Mouse (Mus musculus) B cell, adult (primary cell): ENCODE measurements around the gene Asgr2. TPM values are rescaled to one million over a fixed set of nuclear protein-coding genes. Genes with fewer than 3 reads are reported as not detected.

Experiments used
- total RNA-seq: library from RNA; stranded (reverse); gene quantifications from 4 replicates; pipeline ENCODE4 v1.2.4, GENCODE M21; 2023; ENCODE audit not compliant: inconsistent age

The Asgr2 gene
- not detected in 4 replicates for total RNA-seq

GRCm38 (mm10) chr11:70091986-70092783 is at the start of gene Asgr2:
Gene Asgr2 (plus strand): TSS chr11:70092644.

GRCm38 (mm10) chr11:70053898-70054570 is 38.4 kb upstream of the Asgr2 start, which contains the start of gene Asgr1:
Gene Asgr1 (plus strand): TSS chr11:70054085.

GRCm38 (mm10) chr11:70129926-70130379 is 37.5 kb downstream of the Asgr2 start, which contains the start of gene Mgl2:
Gene Mgl2 (plus strand): TSS chr11:70130329.

Other genes with a start within 250 kb of the Asgr2 start
- 9.8 to 13.0 TPM (median 11.5 TPM) in 4 replicates for gene Plscr3, start 246.3 kb upstream of the Asgr2 start, total RNA-seq
- not detected in 4 replicates for gene Tnk1, start 233.9 kb upstream of the Asgr2 start, total RNA-seq
- gene Tmem95, start 214.6 kb upstream of the Asgr2 start, total RNA-seq, result not detected in 4 replicates
- 1.8 to 2.3 TPM (median 2.0 TPM) in 4 replicates for gene Kctd11, start 211.2 kb upstream of the Asgr2 start, total RNA-seq
- gene Acap1, start 197.1 kb upstream of the Asgr2 start, total RNA-seq, result 477 to 556 TPM (median 497 TPM) in 4 replicates
- 2.1 to 2.7 TPM (median 2.3 TPM) in 4 replicates for gene 2810408A11Rik, start 191.7 kb upstream of the Asgr2 start, total RNA-seq
- 55.7 to 74.4 TPM (median 62.8 TPM) in 4 replicates for gene Neurl4, start 191.6 kb upstream of the Asgr2 start, total RNA-seq
- gene Gps2, start 178.8 kb upstream of the Asgr2 start, total RNA-seq, result 138 to 159 TPM (median 142 TPM) in 4 replicates
- 362 to 387 TPM (median 377 TPM) in 4 replicates for gene Eif5a, start 170.7 kb upstream of the Asgr2 start, total RNA-seq
- not detected in 4 replicates for gene Ybx2, start 156.8 kb upstream of the Asgr2 start, total RNA-seq
- not detected in 4 replicates for gene Slc2a4, start 144.5 kb upstream of the Asgr2 start, total RNA-seq
- gene Cldn7, start 127.9 kb upstream of the Asgr2 start, total RNA-seq, result not detected in 4 replicates
- gene Ctdnep1, start 111.5 kb upstream of the Asgr2 start, total RNA-seq, result 103 to 123 TPM (median 108 TPM) in 4 replicates
- gene Elp5, start 110.1 kb upstream of the Asgr2 start, total RNA-seq, result 34.4 to 62.8 TPM (median 46.7 TPM) in 4 replicates
- gene Gabarap, start 101.5 kb upstream of the Asgr2 start, total RNA-seq, result 311 to 355 TPM (median 331 TPM) in 4 replicates
- gene Phf23, start 96.9 kb upstream of the Asgr2 start, total RNA-seq, result 52.7 to 62.9 TPM (median 56.6 TPM) in 4 replicates
- 48.4 to 53.5 TPM (median 51.0 TPM) in 4 replicates for gene Dvl2, start 92.0 kb upstream of the Asgr2 start, total RNA-seq
- 53.0 to 60.7 TPM (median 59.3 TPM) in 4 replicates for gene Acadvl, start 77.2 kb upstream of the Asgr2 start, total RNA-seq
- gene Dlg4, start 75.7 kb upstream of the Asgr2 start, total RNA-seq, result 3.5 to 5.4 TPM (median 4.2 TPM) in 4 replicates
- not detected in 4 replicates for gene Asgr1, start 38.6 kb upstream of the Asgr2 start, total RNA-seq
- gene Mgl2, start 37.7 kb downstream of the Asgr2 start, total RNA-seq, result not detected in 4 replicates
- gene Clec10a, start 63.6 kb downstream of the Asgr2 start, total RNA-seq, result 0.57 TPM in 1 of 4 replicates, not detected in the others
- not detected in 4 replicates for gene Slc16a11, start 120.1 kb downstream of the Asgr2 start, total RNA-seq
- 1.8 to 2.3 TPM (median 2.1 TPM) in 4 replicates for gene Slc16a13, start 128.4 kb downstream of the Asgr2 start, total RNA-seq
- 0.45 to 1.1 TPM (median 0.85 TPM) in 4 replicates for gene Bcl6b, start 137.2 kb downstream of the Asgr2 start, total RNA-seq
- 62.4 to 92.8 TPM (median 71.3 TPM) in 4 replicates for gene 0610010K14Rik, start 145.3 kb downstream of the Asgr2 start, total RNA-seq
- gene Gm21988, start 147.2 kb downstream of the Asgr2 start, total RNA-seq, result 4.4 to 9.6 TPM (median 7.2 TPM) in 4 replicates
- gene Rnasek, start 147.2 kb downstream of the Asgr2 start, total RNA-seq, result 73.2 to 81.6 TPM (median 73.8 TPM) in 4 replicates
- 0.57 to 0.64 TPM in 2 of 4 replicates, not detected in the others for gene Alox12, start 162.7 kb downstream of the Asgr2 start, total RNA-seq
- not detected in 4 replicates for gene Alox12e, start 230.0 kb downstream of the Asgr2 start, total RNA-seq